Mouse (Mus musculus) heart, embryonic 16.5 days (tissue): ENCODE data around the gene Filip1. TPM values are rescaled to one million over a fixed set of nuclear protein-coding genes. Genes with fewer than 3 reads are reported as not detected.
A peak's percentile ranks its signal among the peaks of the same experiment; 100 is the strongest.

Experiments
- ATAC-seq: fragments of 200-750 bp; cut with Nextera tagmentation; replicated peaks from 2 replicates; pipeline ENCODE4 v1.8.0; 2017; ENCODE audit warnings: moderate number of reproducible peaks; ENCODE audit not compliant: insufficient read depth, low FRiP score; ENCODE audit errors: extremely low read depth
- H3K27ac ChIP-seq: fragments of 300-500 bp; sonication (generic); 2 replicates; pipeline ENCODE4 v1.5.1; 2014; ENCODE audit warnings: mild to moderate bottlenecking, low read length, control low read depth, moderate library complexity
- H3K27me3 ChIP-seq: fragments of 300-500 bp; sonication (generic); 2 replicates; pipeline ENCODE4 v1.6.1; 2014; ENCODE audit warnings: low read length, mixed read lengths; ENCODE audit not compliant: control insufficient read depth, insufficient read depth
- H3K36me3 ChIP-seq: fragments of 300-500 bp; sonication (generic); 2 replicates; pipeline ENCODE4 v1.6.1; 2014; ENCODE audit not compliant: control insufficient read depth, insufficient read depth
- H3K4me1 ChIP-seq: fragments of 300-500 bp; sonication (generic); 2 replicates; pipeline ENCODE4 v1.6.1; 2014; ENCODE audit warnings: low read length, mixed read lengths; ENCODE audit not compliant: control insufficient read depth, insufficient read depth
- H3K4me2 ChIP-seq: fragments of 300-500 bp; sonication (generic); 2 replicates; pipeline ENCODE4 v1.6.1; 2014; ENCODE audit warnings: low read depth, mild to moderate bottlenecking, control low read depth, low read length
- H3K4me3 ChIP-seq: fragments of 300-500 bp; sonication (generic); 2 replicates; pipeline ENCODE4 v1.5.1; 2014; ENCODE audit warnings: mild to moderate bottlenecking, control low read depth, low read length
- H3K9ac ChIP-seq: fragments of 300-500 bp; sonication (generic); 2 replicates; pipeline ENCODE4 v1.6.1; 2014; ENCODE audit warnings: low read length, control low read depth
- H3K9me3 ChIP-seq: fragments of 300-500 bp; sonication (generic); replicated peaks from 2 replicates; pipeline ENCODE4 v1.6.1; 2016; ENCODE audit warnings: low read length; ENCODE audit not compliant: control insufficient read depth
- WGBS: fragments of 180-500 bp; shearing (Covaris S2); extraction: QIAGEN DNeasy Blood & Tissue Kit; methylation state at CpG from one replicate; pipeline ENCODE4 v1.1.7; 2014; 5-methylcytosine and 5-hydroxymethylcytosine counted together
- polyA plus RNA-seq: library from polyadenylated mRNA; unstranded; fragments of >200 nt; fragmentation: Nextera tagmentation; extraction: Ambion mirVana; gene quantifications from 2 replicates; pipeline ENCODE4 v1.2.1, GENCODE M21; 2015

Gene Filip1
- polyA plus RNA-seq, 1 experiment from 2014 or later = 32.1 TPM

DNA sequence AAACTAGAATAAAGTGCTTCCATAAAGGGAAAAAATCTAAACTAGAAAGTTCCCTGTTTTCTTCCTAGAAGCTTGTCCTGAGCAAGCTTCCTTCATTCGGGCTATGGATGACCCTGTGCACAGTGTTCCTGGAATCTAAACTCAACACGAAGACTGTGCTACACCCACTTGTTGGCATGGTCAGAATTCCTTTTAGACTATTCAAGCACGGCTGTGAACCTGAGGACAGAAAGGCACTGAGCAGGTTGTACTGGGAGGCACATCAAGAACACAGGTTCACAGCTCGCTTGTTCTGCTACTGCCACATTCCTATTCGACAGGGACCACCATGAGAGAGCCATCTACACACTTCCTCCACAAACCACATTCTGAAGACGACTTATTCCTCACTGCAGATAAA lies 150.1 kb downstream of the Filip1 start:
- no peaks in the 10 kb centered on the region for H3K27me3 ChIP-seq
- no peaks in the 10 kb centered on the region for H3K4me1 ChIP-seq
- no peak overlapping the region for H3K9ac ChIP-seq
- H3K27ac ChIP-seq = no peak overlapping the region
- 56% methylated on average over 6 of the region's 6 CpGs for WGBS
- ATAC-seq = no peak
- no peaks in the 10 kb centered on the region for H3K9me3 ChIP-seq
- H3K4me3 ChIP-seq = no peak overlapping the region
- no peaks in the 10 kb centered on the region for H3K36me3 ChIP-seq
- no peak overlapping the region for H3K4me2 ChIP-seq

DNA sequence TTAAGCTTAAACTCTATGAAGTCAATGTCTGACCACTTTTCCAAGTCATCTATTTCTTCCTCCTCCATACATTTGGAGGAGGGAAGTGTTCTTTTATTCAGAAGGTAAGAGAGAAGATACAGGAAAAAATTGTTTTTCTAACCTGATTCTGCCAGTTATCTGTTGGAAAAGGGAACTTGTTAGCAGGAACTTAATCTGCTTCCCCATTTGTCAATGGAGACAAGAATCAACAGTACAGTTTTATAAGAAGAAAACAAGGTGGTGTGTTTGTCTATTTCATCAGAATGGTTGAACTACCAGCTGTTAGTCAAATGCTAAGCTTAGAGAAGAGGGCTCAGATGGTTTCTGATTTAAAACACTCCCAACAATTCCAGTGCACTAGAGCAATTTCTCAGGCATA lies 165.6 kb downstream of the Filip1 start:
- Histone ChIP-seq H3K36me3 (peaks cover 13% of the 10 kb centered on the region; the same call in 1 of the 2 replicates), H3K4me1 (no peaks in the 10 kb centered on the region), H3K9ac (no peak overlapping the region), H3K4me2 (no peak overlapping the region), H3K9me3 (peaks cover 5% of the 10 kb centered on the region; the same call in 1 of the 2 replicates), H3K4me3 (no peak overlapping the region), H3K27me3 (no peaks in the 10 kb centered on the region), H3K27ac (no peak overlapping the region)
- no peak for ATAC-seq

DNA sequence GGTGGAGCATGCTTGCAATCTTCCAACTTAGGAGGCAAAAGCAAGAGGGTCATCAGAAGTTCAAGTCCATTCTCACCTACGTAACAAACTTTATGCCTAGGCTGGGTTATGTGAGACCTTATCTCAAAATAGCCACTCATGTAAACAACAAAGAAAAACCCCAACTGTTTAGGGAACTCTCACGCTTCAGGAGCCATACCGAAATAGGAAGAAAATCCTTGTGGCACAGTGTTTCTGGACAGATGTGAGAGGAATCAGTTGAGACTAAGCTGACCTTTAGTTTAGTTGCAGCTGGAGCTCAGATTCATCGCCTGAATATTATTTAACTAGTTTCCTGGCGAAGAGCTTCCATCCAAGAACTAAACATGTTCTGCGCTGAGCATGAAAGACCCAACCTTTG lies 170.0 kb downstream of the Filip1 start:
- Histone ChIP-seq H3K27ac (no peak overlapping the region), H3K4me2 (no peak overlapping the region)
- no peak for ATAC-seq

DNA sequence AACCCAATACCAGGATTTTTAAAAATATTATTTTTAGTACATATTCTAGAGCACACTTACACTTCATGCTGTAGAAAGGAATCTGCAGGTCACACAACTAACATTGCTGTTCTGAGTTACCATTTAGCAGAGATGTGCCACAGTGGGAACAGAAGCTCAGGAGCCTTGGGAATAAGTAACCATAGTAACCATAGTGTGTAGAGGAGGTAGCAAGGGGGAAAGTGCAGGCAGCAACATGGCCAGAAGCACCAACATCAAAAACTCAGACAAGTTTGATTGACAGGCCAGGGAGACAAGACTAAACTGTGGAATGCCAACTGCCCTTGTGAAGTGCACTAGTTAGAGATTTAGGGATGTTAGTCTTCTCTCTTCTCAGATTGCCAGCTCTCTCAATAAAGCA lies 170.6 kb downstream of the Filip1 start:
- no peaks in the 10 kb centered on the region for H3K4me1 ChIP-seq
- H3K27ac ChIP-seq = no peak overlapping the region
- H3K9me3 ChIP-seq = peaks cover 5% of the 10 kb centered on the region; the same call in 1 of the 2 replicates
- H3K9ac ChIP-seq = no peak overlapping the region
- no peak overlapping the region for H3K4me3 ChIP-seq
- no peaks in the 10 kb centered on the region for H3K27me3 ChIP-seq
- H3K4me2 ChIP-seq = no peak overlapping the region
- ATAC-seq = no peak
- H3K36me3 ChIP-seq = peaks cover 4% of the 10 kb centered on the region; the same call in 1 of the 2 replicates

More for the DNA sequence above, 170.0 kb downstream of the Filip1 start:
- no peak overlapping the region for H3K9ac ChIP-seq
- peaks cover 5% of the 10 kb centered on the region; the same call in 1 of the 2 replicates for H3K9me3 ChIP-seq
- H3K36me3 ChIP-seq = peaks cover 9% of the 10 kb centered on the region; the same call in 1 of the 2 replicates
- WGBS = 75% methylated on average over 6 of the region's 6 CpGs
- H3K4me3 ChIP-seq = no peak overlapping the region
- H3K27me3 ChIP-seq = no peaks in the 10 kb centered on the region
- no peaks in the 10 kb centered on the region for H3K4me1 ChIP-seq

DNA sequence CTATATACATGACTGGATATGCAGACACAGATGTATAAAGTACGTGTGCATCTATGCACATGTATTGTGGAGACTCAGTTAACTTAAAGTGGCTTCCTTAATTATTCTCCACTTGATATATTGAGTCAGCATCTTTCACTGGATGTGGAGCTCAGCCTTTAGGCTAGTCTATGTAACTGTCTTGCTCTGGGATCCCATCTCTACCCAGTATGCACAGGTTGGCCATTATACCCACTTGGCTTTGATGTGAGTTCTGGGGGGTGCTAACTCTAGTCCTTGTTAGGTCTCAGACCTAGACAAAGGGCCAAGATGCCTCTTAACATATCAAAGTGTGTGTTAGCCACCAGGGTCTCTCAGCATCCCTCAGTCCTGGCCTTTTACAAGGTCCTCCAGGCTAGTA lies 181.4 kb downstream of the Filip1 start:
- 91% methylated on average over 1 of the region's 1 CpGs for WGBS
- Histone ChIP-seq H3K4me1 (peaks cover 16% of the 10 kb centered on the region), H3K27ac (no peak overlapping the region), H3K4me3 (no peak overlapping the region), H3K4me2 (no peak overlapping the region), H3K36me3 (no peaks in the 10 kb centered on the region), H3K9me3 (no peaks in the 10 kb centered on the region), H3K27me3 (no peaks in the 10 kb centered on the region), H3K9ac (no peak overlapping the region)
- no peak for ATAC-seq

DNA sequence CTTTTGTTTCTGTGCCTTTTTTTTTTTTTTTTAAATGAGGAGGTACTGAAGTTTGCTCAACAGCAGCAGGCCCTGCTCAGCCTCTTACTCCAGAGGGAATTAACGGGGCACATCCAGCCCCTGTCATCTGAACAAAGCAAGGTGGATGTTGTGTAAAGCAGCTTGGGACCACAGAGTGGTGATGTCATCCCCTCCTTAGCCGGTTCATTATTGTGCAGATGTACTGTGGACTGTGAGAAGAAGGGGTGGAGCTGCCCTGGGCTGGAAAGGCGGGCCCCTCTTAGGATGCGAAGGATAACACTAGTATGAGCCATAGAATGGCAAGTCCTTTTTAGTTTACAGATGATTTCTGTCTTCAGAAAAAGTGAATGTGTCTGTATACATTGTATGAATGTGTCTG lies 181.8 kb downstream of the Filip1 start:
- Histone ChIP-seq H3K27ac (0 out of 2 replicates have a peak overlapping the region, but pooled peaks have one; percentile 21), H3K4me2 (no peak overlapping the region), H3K9ac (no peak overlapping the region), H3K4me1 (peaks cover 16% of the 10 kb centered on the region), H3K27me3 (no peaks in the 10 kb centered on the region), H3K4me3 (no peak overlapping the region), H3K36me3 (no peaks in the 10 kb centered on the region), H3K9me3 (no peaks in the 10 kb centered on the region)
- WGBS = 34% methylated on average over 4 of the region's 4 CpGs
- no peak for ATAC-seq

DNA sequence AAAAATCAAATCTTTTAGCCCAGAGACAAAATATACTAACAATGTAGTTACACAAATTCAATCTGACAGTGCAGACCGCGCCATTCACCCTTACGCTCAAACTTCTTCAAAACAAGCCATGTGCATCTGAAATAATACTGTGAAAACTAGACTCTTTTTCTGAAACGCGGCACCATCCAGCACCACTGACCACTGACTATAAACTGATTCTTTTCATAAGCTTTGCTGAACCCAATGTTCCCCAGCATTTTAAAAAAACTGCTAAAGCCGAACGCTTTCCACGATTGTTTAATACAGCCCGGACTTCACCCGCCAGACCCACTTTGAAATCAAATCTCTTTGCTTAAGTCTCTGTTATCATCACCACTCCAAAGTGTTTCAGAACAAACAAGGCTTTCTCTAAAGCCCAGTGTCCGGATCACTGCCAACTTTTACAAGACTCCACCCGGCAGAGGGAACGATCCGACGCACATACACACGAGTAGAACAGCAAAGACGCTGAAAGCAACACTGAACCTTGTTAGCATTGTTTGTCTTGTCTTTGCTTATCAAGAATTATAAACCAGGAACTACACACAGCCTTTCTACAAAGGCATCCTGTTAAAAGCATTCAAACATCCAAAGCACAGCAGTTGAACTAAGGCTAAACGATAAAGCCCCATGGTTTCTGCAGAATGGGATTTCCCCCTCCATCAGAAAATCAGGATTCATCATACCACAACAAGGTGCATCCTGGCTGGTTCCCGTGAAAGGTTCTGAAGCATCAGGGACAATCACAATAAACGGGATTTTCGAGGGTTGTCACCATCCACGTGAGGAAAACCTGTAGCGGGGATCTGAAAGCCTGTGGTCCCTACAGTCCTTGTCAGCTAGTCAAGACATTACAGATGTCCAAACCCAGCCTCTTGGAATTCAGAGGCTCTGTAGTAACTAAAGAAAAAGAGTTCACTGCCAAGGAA lies 182.5 kb downstream of the Filip1 start:
- Histone ChIP-seq H3K4me2 (peak overlapping the region; percentile 49), H3K27me3 (no peaks in the 10 kb centered on the region), H3K4me3 (peak overlapping the region; percentile 16; the same call in 1 of the 2 replicates), H3K27ac (peak overlapping the region; percentile 35), H3K9me3 (no peaks in the 10 kb centered on the region), H3K4me1 (peaks cover 16% of the 10 kb centered on the region), H3K9ac (peak overlapping the region; percentile 1; the same call in 1 of the 2 replicates), H3K36me3 (no peaks in the 10 kb centered on the region)
- 52% methylated on average over 23 of the region's 23 CpGs for WGBS
- no peak for ATAC-seq

DNA sequence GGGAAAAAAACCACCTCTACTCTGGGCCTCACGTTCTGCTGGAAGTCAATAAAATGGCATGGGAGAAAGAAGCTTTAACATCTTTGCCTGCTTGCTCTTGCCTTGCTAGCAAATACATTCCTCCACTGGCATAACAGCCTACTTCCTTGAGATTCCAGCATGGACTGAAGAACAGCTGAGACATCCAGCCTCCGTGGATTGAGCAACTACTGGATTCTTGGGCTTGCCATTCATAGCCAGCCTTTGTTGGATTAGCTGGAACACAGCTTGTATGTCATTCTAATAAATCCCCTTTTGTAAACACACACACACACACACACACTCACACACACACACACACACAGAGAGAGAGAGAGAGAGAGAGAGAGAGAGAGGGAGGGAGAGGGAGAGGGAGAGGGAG lies 185.6 kb downstream of the Filip1 start:
- Histone ChIP-seq H3K9ac (no peak overlapping the region), H3K4me1 (peaks cover 16% of the 10 kb centered on the region), H3K9me3 (no peaks in the 10 kb centered on the region), H3K36me3 (no peaks in the 10 kb centered on the region), H3K27me3 (no peaks in the 10 kb centered on the region), H3K27ac (no peak overlapping the region), H3K4me2 (no peak overlapping the region), H3K4me3 (no peak overlapping the region)
- ATAC-seq = no peak
- WGBS = 85% methylated on average over 2 of the region's 2 CpGs

DNA sequence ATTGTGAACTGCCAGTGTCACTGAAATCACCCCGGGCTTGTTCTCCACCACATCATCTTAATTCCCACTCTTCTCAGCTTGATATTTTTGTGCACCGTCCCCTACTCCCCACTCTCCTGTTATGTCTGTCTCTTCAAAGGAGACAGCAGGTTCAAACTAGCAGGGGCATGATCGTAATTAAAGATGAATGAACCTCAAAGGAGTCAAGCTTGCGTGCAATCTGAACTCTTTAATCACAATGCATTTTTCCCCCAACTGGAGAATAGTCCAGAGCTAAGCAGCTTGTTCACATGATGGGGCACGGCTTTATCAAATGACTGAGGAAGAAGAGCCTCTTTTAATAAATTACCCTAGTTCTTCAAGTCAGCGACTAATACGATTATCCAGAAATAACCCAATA lies 187.1 kb downstream of the Filip1 start:
- no peaks in the 10 kb centered on the region; the same call in 1 of the 2 replicates for H3K36me3 ChIP-seq
- H3K4me3 ChIP-seq = no peak overlapping the region
- no peak overlapping the region for H3K4me2 ChIP-seq
- 82% methylated on average over 7 of the region's 7 CpGs for WGBS
- H3K27ac ChIP-seq = no peak overlapping the region
- H3K4me1 ChIP-seq = peaks cover 8% of the 10 kb centered on the region
- H3K9ac ChIP-seq = no peak overlapping the region
- H3K9me3 ChIP-seq = no peaks in the 10 kb centered on the region
- H3K27me3 ChIP-seq = no peaks in the 10 kb centered on the region
- no peak for ATAC-seq
